Mouse (Mus musculus): ENCODE results near the gene Hist1h4k. TPM values are rescaled to one million over a fixed set of nuclear protein-coding genes. Genes with fewer than 3 reads are reported as not detected.
"Not testable (repeated sequence)": the region's sequence is repeated elsewhere in the genome, so short reads cannot be mapped to it uniquely, and the experiment has no call there.

The Hist1h4k gene
- 10 to 100 TPM; 39.5 to 45.0 TPM for total RNA-seq (2021)
- long read RNA-seq, experiment 1: 0 reads
- long read RNA-seq, experiment 2: 0 reads

DNA sequence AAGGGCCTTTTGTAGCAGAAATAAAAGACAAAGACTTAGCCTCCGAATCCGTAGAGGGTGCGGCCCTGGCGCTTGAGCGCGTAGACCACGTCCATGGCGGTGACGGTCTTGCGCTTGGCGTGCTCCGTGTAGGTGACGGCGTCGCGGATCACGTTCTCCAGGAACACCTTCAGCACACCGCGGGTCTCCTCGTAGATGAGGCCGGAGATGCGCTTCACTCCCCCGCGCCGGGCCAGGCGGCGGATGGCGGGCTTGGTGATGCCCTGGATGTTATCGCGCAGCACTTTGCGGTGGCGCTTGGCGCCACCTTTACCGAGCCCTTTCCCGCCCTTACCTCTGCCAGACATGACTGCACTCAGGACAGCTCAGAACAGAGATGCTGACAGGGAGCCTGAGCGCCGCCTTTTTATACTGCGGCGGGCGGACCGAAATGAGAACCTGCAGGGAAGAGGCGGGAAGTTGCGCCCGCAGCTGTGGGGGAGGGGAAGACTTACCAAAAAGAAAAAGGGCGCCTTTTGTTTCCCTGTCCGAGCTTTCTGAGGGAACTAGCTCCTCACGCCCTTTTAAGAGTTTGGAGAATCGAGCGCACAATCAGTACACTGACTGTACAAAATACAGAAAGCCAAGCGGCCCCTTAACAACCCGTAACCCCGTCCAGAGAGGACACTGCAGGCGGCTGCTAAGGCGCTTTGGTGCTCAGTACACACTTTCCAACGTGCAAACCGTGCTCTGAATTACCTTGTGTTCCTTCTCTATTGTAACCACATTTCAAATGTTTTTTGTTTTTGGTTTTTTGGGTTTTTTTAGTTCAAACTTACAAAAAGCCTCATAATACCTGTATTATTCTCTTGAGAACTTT lies at the start of gene Hist1h4k:
TSS of gene Hist1h4k (minus strand) at position 347 of the 859 bp plus-strand sequence.
- DNase-seq: peak; percentile 88 to 90

DNA sequence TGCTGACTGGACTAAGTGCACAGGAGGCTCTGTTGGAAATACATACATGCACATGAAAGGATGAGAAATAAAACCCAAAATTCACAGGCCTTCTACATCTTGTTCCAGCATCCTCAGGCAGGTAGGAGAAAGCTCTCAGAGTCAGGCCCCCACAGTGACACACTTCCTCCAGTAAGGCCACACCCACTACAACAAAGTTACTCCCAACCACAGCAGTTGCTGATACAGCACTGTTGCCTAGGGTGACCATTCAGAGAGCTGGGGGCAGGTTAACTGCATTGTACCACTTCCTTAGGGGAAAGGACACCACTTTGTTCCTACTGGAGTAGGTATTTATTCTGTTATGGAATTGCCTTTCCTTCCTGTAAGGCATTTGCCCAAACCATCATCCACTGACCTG lies 46.9 kb upstream of the Hist1h4k start:
- not testable (repeated sequence) for DNase-seq

DNA sequence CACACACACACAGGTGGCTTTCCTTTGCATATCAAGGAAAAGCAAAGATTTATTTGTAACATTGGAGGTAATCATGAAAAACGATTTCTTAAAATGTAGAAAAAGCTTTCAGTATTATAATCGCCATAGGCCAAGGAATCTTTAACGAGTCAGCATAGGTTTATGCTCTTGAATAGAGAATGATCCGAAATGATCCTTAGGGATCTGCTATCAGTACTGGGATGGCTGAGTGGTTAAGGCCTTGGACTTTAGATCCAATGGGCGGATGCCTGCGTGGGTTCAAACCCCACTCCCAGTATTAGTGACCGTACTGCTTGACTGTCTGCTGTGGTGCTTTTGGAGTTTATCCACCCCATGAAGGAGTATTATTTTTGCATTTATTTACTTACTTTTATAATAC lies 45.3 kb upstream of the Hist1h4k start:
- DNase-seq: no peak

GRCm38 (mm10) chr13:21790601-21791283 lies 40.4 kb upstream of the Hist1h4k start:
- no peak for DNase-seq

DNA sequence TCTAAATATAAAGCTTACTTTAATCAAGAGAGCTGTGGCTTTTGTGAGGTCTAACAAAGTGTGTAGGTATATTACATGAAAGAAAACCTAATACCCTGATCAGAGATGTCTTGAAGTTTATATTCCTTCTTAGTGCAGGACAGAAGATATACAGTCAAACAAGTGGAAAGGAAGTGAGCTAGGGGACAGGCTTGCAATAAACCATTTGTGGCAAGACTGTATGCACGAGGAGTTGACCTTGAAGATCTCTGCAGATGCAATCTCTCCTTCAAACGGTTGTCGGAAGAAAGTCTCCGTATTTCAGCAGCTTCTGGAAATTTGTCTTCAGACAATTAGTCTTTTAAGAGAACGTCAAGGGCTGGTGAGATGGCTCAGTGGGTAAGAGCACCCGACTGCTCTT lies 39.6 kb upstream of the Hist1h4k start:
- no peak for DNase-seq

DNA sequence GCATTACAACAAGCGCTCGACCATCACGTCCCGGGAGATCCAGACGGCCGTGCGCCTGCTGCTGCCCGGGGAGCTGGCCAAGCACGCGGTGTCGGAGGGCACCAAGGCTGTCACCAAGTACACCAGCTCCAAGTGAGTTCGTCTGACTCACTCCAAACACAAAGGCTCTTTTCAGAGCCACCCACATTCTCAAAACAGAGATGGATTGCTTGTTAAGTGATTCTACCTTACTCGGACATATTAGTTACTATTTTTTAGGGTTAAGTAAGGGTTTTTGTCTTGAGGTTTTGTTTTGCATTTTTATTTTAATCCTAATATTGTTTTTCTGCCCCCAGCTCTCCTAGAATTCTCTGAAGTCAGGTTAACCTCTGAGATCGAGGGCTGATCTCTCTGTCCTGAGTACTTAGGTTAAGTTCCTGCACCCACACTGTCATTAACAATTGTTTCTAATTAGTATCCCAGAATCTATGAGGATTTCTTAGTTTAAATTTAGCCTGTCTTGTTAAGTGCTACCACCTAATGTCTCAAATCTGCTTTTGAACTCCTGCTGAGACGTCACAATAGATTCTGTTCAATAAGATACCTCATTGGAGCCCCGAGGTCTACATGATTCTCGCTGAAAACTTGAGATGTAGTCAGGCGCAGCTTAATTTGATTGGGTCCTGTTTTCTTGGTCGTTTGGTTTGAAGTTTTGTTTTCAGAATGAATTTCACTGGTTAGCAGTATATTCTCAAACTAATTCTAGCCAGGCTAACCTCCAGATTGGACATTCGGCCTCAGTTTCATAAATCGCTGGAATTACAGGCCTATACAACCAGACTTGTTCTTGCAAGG lies 37.7 kb upstream of the Hist1h4k start:
- DNase-seq: no peak

GRCm38 (mm10) chr13:21786899-21787629 lies 36.8 kb upstream of the Hist1h4k start, which contains the start of the genes Hist1h2an and Hist1h2bp:
Hist1h2an (minus strand) TSS chr13:21787218.
Hist1h2bp (plus strand) TSS chr13:21787461.
- peak; percentile 92 to 93 for DNase-seq

DNA sequence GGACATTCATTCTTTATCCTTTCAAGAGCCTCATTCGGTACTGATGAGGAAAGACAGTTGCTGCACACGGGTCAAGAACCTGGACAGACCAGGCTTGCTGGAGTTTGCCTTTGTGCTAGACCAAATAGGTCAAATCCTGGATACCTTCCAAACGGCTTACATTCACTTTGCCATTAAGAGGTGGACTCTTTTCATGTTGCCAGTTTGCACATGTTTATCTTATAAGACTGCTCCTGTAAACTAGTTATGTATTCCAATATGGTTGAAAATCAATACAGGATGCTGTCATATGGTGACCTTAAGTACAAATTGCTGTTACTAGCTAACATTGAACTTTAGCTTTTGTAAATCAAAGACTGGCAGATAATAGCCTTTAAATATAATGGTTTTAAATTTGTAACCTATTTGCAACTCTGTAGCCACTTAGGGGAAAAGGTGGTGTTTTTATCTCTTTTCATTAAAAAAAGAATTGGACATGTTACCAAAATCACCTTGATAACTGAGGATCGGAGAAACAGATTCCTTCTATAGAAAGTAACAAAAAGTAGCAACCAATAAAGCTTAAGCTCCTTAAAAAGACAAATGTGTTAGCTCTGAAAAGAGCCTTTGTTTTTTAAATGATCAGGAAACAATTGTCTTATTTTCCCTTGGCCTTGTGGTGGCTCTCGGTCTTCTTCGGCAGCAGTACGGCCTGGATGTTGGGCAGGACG lies 36.0 kb upstream of the Hist1h4k start:
- DNase-seq: no peak

DNA sequence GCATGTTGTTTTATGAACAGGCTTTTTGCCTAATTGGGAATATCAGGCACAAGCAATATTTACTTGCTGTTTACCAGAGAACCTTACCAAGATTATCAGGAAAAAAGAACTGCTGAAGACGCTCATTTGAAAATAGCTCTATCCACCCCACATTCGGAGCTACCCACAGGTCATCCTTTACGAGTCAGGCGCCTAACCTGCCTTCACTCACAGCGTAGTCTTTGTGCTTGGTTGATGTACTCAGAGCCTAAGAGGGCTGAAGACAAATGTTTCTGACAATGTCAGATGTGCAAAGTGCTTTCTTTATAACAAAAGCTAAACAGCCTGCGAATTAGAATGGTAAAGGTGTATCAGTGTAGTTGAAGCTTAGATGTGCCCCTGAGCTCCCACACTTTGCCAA lies 34.0 kb upstream of the Hist1h4k start:
- DNase-seq: no peak

DNA sequence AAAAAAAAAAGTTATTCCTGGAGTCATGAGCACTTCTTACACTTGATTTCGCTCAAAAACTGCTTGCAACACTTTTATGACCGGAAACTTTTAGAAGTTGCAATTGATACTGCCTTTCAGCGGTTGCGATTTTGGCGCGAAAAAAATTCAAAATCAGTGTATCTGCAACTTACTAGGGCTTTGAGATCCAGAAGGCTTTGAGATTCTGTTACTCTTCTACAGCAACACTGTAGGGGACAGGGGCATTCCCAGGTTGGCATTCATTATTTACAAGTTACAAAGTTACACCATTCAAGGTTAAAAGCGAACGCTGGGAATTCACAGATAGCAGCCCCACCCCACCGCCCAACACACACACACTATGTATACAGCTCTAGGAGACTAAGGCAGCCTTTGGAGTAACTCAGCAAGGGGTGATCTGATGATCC lies 33.4 kb upstream of the Hist1h4k start:
- DNase-seq: peak in 1 of 2 experiments; percentile 44

DNA sequence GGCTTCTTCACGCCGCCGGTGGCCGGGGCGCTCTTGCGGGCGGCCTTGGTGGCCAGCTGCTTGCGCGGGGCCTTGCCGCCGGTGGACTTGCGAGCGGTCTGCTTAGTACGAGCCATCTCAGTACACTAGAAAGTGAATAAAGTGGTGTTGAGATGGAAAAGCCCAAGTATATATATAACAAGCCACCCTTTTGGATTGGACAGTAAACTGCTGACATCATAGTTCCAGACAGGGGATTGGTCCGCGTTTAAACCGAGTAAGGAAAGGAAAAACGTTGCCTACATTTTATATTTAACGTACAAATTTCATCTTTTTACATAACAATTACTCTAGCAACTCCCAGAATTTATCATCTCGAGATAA lies 32.9 kb upstream of the Hist1h4k start, which contains the start of gene Hist1h3i:
TSS of gene Hist1h3i (minus strand) at position 116 of the 363 bp plus-strand sequence.
- DNase-seq: peak; percentile 74 to 75

- DNase-seq: peak in 1 of 2 experiments; percentile 41
Observed at GRCm38 (mm10) chr13:21782361-21783254, 32.3 kb upstream of the Hist1h4k start.

DNA sequence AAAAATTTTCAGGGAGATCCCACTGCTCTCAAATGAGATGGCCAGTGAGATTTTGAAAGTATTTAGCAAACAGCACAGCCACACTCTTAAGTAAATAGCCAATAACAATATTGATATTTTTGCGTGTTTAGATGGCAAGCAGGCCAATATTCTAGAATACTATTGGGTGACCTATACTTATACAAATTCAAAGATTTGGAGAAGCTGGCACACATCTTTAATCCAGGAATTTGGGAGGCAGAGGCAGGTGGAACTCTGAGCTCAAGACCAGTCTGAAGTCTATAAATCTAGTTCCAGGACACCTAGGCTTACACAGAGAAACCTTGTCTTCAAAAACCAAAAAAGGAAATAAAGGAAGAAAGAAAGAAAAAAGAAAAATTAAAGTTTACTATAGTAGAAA lies 31.3 kb upstream of the Hist1h4k start:
- DNase-seq: no peak

DNA sequence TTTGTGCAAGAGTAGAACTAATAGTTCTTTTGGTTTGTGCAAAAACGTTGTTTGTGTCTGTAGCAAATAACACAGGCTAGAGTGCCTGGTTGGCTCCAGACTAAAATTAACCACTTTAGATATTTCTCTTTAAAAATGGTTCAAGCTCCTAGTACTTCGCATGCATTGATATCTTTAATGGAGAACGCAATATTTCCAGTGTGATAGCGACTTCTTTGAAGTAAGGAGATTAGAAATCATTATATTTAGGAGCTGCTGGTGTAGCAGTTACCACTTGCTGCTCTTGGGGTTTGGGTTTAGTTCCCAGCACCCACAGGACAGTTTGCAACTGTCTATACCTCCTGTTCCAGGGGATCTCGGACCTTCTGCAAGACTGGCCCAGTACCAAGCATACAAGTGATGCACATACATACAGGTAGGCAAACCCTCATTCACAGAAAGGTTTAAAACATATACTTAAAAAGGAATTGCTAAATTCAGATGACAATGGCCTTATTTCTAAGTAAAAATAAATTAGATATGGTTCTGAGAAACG lies 30.8 kb upstream of the Hist1h4k start:
- DNase-seq: no peak

DNA sequence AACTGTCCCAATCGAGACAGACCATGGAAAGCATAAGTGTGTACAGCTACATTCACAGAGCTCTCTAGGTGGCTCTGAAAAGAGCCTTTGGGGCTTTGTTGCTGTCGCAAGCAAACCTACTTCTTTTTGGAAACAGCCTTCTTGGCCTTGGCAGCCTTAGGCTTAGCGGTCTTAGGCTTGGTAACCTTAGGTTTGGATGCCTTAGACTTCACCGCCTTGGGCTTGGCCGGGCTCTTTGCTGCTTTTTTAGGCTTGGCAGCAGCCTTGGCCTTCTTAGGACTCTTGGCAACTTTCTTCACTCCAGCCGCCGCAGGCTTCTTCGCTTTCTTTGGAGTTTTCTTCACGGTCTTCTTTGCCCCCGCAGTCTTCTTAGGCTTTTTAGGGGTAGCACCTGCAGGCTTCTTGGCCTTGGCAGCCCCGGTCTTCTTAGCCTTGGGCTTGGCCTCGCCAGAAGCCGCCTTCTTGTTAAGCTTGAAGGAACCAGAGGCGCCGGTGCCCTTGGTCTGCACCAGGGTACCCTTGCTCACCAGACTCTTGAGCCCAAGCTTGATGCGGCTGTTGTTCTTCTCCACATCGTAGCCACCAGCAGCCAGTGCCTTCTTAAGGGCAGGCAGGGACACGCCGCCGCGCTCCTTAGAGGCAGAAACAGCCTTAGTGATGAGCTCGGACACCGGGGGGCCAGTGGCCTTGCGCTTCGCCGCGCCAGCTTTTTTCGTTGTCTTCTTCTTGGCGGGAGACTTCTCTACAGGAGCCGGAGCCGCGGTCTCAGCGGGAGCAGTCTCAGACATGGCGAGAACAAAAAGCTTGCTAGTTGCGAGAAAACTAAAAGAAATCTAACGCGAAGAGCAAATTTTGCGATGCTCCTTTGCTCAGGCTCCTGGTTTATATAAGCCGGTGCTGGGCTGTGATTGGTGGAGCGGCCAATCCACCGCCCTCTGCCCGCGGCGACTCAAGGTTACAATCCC lies 29.7 kb upstream of the Hist1h4k start, which contains the start of gene Hist1h1b:
TSS of gene Hist1h1b (minus strand) at position 859 of the 965 bp plus-strand sequence.
- DNase-seq: peak; percentile 42 to 63

GRCm38 (mm10) chr13:21778814-21779766 lies 28.8 kb upstream of the Hist1h4k start:
- peak; percentile 69 to 82 for DNase-seq

DNA sequence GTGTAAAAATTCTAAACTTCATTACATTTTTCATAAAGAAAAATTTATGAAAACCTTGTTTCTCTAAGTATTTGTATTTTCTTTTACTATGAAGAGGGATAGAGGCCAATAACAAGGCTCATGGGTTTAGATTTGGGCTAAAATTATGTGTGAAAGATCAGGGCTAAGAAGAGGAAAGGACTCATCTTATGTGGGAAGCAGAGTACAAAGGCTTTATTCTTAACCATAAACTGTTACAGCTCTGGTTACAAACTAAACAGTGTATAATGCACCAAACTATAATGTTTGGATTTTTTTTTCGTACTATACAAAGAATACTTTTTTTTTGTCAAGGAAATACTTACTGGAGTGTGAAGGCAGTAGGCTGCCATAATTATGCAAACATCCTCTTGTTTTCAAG lies 5.4 kb upstream of the Hist1h4k start:
- DNase-seq: no peak
